Mouse (Mus musculus) forebrain, embryonic 12.5 days (tissue): ENCODE measurements around the gene Fam189a2. TPM values are rescaled to one million over a fixed set of nuclear protein-coding genes. Genes with fewer than 3 reads are reported as not detected.
A peak's percentile ranks its signal among the peaks of the same experiment; 100 is the strongest.

Experiments
- ATAC-seq: fragments of 200-750 bp; cut with Nextera tagmentation; 2 replicates; pipeline ENCODE4 v1.8.0; 2017; ENCODE audit warnings: moderate TSS enrichment; ENCODE audit not compliant: low FRiP score
- H3K27ac ChIP-seq: fragments of 300-500 bp; sonication (generic); 2 replicates; pipeline ENCODE4 v1.5.1; 2016; ENCODE audit warnings: mild to moderate bottlenecking
- H3K27me3 ChIP-seq: fragments of 300-500 bp; sonication (generic); 2 replicates; pipeline ENCODE4 v1.6.1; 2016; ENCODE audit warnings: mild to moderate bottlenecking
- H3K36me3 ChIP-seq: fragments of 300-500 bp; sonication (generic); replicated peaks from 2 replicates; pipeline ENCODE4 v1.6.1; 2016; ENCODE audit warnings: mild to moderate bottlenecking
- H3K4me1 ChIP-seq: fragments of 300-500 bp; sonication (generic); 2 replicates; pipeline ENCODE4 v1.6.1; 2016
- H3K4me2 ChIP-seq: fragments of 300-500 bp; sonication (generic); 2 replicates; pipeline ENCODE4 v1.6.1; 2016; ENCODE audit warnings: mild to moderate bottlenecking, moderate library complexity
- H3K4me3 ChIP-seq: fragments of 300-500 bp; sonication (generic); replicated peaks from 2 replicates; pipeline ENCODE4 v1.5.1; 2016; ENCODE audit warnings: mild to moderate bottlenecking
- H3K9ac ChIP-seq: fragments of 300-500 bp; sonication (generic); 2 replicates; pipeline ENCODE4 v1.6.1; 2016; ENCODE audit warnings: mild to moderate bottlenecking
- H3K9me3 ChIP-seq: fragments of 300-500 bp; sonication (generic); 2 replicates; pipeline ENCODE4 v1.6.1; 2016
- WGBS: fragments of 180-500 bp; shearing (Covaris S2); methylation state at CpG from one replicate; pipeline ENCODE4 v1.1.7; 2016; 5-methylcytosine and 5-hydroxymethylcytosine counted together
- polyA plus RNA-seq: library from polyadenylated mRNA; unstranded; fragments of >200 nt; fragmentation: Nextera tagmentation; extraction: Ambion mirVana; gene quantifications from 2 replicates; pipeline ENCODE4 v1.2.1, GENCODE M21; 2016

Fam189a2 gene
- polyA plus RNA-seq, 1 experiment from 2014 or later: 0.47 TPM

DNA sequence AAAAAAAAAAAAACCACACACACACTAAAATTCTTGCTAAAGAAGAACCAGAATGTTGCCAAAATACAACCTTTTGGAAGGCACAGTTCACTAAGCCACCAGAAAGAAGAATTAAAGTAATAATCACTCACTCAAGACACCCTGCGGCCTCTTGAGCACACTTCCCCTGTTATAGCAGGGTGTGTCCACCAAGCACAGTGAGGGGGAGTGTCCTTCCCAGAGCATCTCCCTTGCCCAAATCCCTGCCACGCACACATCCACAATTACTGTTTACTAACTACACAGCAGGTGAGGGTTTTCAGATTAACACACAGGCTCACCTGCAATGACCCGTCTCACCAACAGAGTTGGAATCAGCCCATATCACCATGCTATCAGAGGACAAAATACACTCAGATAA is 8.0 kb downstream of the Fam189a2 start:
- Histone ChIP-seq H3K9me3 (no peaks in the 10 kb centered on the region), H3K27me3 (peaks cover 6% of the 10 kb centered on the region; the same call in 1 of the 2 replicates), H3K27ac (no peak overlapping the region), H3K4me2 (no peak overlapping the region), H3K9ac (no peak overlapping the region), H3K4me3 (no peak overlapping the region), H3K36me3 (no peaks in the 10 kb centered on the region), H3K4me1 (peaks cover 24% of the 10 kb centered on the region)
- no peak for ATAC-seq
- WGBS: 77% methylated on average over 3 of the region's 3 CpGs

DNA sequence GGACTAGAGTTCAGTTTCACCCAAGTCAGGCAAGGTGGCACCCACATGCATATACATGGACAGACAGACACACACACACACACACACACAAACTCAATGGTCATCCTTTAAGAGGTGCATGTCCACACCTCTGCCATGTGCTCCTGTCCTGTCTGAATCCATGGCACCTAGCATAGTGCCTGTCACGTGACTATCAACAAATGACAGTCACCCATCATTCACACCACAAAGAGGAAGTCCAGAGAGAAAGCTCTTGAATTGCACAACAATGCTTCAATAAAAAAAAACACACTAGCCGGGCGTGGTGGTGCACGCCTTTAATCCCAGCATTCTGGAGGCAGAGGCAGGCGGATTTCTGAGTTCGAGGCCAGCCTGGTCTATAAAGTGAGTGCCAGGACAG is 8.5 kb downstream of the Fam189a2 start:
- Histone ChIP-seq H3K9me3 (no peaks in the 10 kb centered on the region), H3K4me2 (no peak overlapping the region), H3K4me3 (no peak overlapping the region), H3K36me3 (no peaks in the 10 kb centered on the region), H3K4me1 (peaks cover 29% of the 10 kb centered on the region), H3K27ac (no peak overlapping the region), H3K27me3 (0 out of 2 replicates have a peak, but pooled peaks cover 5% of the 10 kb centered on the region), H3K9ac (no peak overlapping the region)
- WGBS: 95% methylated on average over 6 of the region's 6 CpGs
- no peak for ATAC-seq

DNA sequence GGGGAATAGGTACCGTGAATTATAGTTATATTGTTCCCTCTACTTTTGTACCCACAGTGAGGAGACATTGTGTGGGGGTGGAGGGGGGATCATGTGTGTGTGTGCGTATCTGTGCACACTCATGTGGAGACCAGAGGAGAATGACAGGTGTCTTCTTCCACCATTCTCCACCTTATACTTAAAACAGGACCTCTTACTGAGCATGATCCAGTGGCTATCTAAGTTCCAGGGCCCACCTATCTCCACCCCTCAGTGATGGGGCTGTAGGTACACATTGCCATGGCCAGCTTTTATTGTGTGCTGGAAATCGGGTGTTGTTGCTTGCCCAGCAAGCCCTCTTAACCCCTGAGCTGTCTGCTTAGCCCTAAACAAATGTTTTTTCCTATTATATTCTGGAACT is 10.1 kb downstream of the Fam189a2 start:
- no peak overlapping the region for H3K4me2 ChIP-seq
- 81% methylated on average over 3 of the region's 3 CpGs for WGBS
- H3K4me3 ChIP-seq: no peak overlapping the region
- peaks cover 37% of the 10 kb centered on the region for H3K4me1 ChIP-seq
- 0 out of 2 replicates have a peak, but pooled peaks cover 5% of the 10 kb centered on the region for H3K27me3 ChIP-seq
- H3K9me3 ChIP-seq: no peaks in the 10 kb centered on the region
- no peak overlapping the region for H3K9ac ChIP-seq
- ATAC-seq: no peak
- no peaks in the 10 kb centered on the region for H3K36me3 ChIP-seq
- H3K27ac ChIP-seq: no peak overlapping the region

DNA sequence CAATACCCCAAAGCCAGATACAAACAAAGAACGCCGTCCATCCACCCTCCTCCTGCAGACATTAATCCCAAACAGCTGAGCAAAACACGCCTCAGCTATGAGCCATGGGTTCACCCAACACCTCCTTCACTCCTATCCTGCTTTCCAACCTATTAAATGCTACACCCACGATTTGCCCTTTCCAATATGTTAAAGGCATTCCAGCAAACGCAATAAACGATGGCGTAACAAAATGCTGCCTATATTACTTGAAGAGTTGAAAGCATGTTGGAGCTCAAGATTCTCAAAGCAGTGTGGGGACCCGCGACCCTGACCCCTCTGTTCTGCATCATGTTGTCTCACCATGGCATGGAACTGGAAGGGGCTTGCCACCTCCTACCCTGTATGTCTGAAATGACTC is 11.2 kb downstream of the Fam189a2 start:
- Histone ChIP-seq H3K4me1 (peaks cover 29% of the 10 kb centered on the region), H3K36me3 (no peaks in the 10 kb centered on the region), H3K9ac (no peak overlapping the region), H3K27me3 (0 out of 2 replicates have a peak, but pooled peaks cover 5% of the 10 kb centered on the region), H3K27ac (no peak overlapping the region), H3K9me3 (no peaks in the 10 kb centered on the region), H3K4me3 (no peak overlapping the region), H3K4me2 (no peak overlapping the region)
- 87% methylated on average over 9 of the region's 9 CpGs for WGBS
- no peak for ATAC-seq

DNA sequence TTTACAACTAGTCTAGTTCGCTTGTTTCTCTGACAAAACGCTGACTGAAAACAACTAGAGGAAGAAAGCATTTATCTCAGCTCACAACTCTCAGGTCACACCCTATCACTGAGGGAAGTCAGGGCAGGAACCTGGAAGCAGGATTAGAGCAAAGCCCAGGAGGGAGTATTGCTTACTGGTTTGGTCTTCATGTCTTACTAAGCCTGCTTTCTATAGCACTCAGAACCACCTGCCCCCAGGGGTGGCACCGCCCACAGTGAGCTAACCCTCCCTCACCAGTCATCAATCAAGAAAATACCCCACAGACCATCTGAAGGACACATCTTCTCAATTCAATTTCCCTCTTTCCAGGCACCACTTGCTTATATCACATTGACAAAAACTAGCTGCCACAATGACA is 12.4 kb downstream of the Fam189a2 start:
- 0 out of 2 replicates have a peak, but pooled peaks cover 5% of the 10 kb centered on the region for H3K27me3 ChIP-seq
- peaks cover 17% of the 10 kb centered on the region for H3K4me1 ChIP-seq
- 84% methylated on average over 3 of the region's 3 CpGs for WGBS
- H3K4me2 ChIP-seq: no peak overlapping the region
- ATAC-seq: no peak
- H3K36me3 ChIP-seq: no peaks in the 10 kb centered on the region
- H3K27ac ChIP-seq: no peak overlapping the region
- no peak overlapping the region for H3K4me3 ChIP-seq
- H3K9ac ChIP-seq: no peak overlapping the region
- no peaks in the 10 kb centered on the region for H3K9me3 ChIP-seq

DNA sequence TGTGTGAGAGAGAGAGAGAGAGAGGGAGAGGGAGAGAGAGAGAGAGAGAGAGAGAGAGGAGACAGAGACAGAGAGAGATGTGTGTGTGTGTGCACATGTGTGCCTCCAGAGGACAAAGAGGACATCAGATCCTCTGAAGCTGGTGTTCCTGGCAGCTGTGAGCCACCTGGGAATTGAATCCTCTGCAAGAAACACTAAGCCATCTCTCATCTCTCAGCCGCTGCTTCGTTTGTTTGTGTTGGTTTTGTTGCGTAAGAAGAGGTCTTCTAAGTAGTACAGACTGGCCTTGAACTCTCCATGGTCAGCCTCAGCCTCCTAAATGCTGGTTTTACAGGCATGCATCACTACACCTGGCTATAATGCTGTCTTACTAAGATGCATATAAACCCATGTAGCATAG is 12.9 kb downstream of the Fam189a2 start:
- Histone ChIP-seq H3K4me3 (no peak overlapping the region), H3K4me1 (peaks cover 16% of the 10 kb centered on the region), H3K36me3 (no peaks in the 10 kb centered on the region), H3K4me2 (no peak overlapping the region), H3K27me3 (0 out of 2 replicates have a peak, but pooled peaks cover 2% of the 10 kb centered on the region), H3K27ac (no peak overlapping the region), H3K9me3 (no peaks in the 10 kb centered on the region), H3K9ac (no peak overlapping the region)
- no peak for ATAC-seq
- 73% methylated on average over 3 of the region's 3 CpGs for WGBS

- Histone ChIP-seq H3K27me3 (no peaks in the 10 kb centered on the region), H3K9me3 (0 out of 2 replicates have a peak, but pooled peaks cover 2% of the 10 kb centered on the region), H3K4me2 (no peak overlapping the region), H3K4me3 (no peak overlapping the region), H3K36me3 (no peaks in the 10 kb centered on the region), H3K9ac (no peak overlapping the region), H3K4me1 (peaks cover 16% of the 10 kb centered on the region), H3K27ac (peak overlapping the region; percentile 25; the same call in 1 of the 2 replicates)
- no peak for ATAC-seq
- 13% methylated on average over 1 of the region's 1 CpGs for WGBS
These were observed 13.4 kb downstream of the Fam189a2 start for GRCm38 (mm10) chr19:24017427-24017826.

DNA sequence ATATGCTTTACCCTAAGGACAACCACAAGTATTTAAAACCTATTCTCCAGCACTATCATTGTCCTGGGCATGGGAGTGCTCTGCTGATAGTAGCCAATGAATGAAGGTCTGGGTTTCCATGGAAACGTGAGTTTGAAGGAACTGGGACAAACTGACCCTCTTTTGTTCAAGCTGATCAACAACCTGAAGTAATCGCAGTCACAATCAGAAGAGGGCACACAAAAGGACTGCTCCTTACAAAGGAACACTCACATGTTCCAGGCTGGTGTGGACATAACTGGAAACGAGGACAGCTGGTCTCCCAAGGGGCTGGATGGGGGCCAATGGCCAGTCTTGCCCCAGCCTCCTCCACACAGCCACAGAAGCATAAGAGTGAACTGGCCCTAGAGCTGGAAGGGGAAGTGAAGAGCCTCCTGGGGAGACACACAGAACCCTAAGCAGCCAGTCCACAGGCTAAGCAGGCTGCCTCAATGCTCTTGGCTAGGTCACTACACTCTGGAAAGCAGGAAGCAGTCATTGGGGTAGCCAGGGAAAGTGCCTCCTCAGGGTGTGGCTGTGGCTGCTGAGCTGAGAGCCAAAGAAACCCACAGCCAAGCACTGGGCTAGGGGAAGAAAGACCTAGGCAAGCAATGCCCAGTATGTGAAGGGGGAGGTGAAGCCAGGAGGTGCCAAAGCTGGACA is 14.0 kb downstream of the Fam189a2 start:
- H3K27ac ChIP-seq: peak overlapping the region; percentile 25
- H3K4me3 ChIP-seq: no peak overlapping the region
- no peak overlapping the region for H3K4me2 ChIP-seq
- ATAC-seq: peak; percentile 71
- 6% methylated on average over 3 of the region's 3 CpGs for WGBS
- no peaks in the 10 kb centered on the region for H3K27me3 ChIP-seq
- H3K9ac ChIP-seq: no peak overlapping the region
- H3K9me3 ChIP-seq: 0 out of 2 replicates have a peak, but pooled peaks cover 3% of the 10 kb centered on the region
- no peaks in the 10 kb centered on the region for H3K36me3 ChIP-seq
- peaks cover 16% of the 10 kb centered on the region for H3K4me1 ChIP-seq

- 82% methylated on average over 3 of the region's 3 CpGs for WGBS
- H3K4me1 ChIP-seq: peaks cover 16% of the 10 kb centered on the region
- H3K27me3 ChIP-seq: no peaks in the 10 kb centered on the region
- H3K4me3 ChIP-seq: no peak overlapping the region
- H3K4me2 ChIP-seq: no peak overlapping the region
- 0 out of 2 replicates have a peak, but pooled peaks cover 3% of the 10 kb centered on the region for H3K9me3 ChIP-seq
- H3K27ac ChIP-seq: no peak overlapping the region
- H3K9ac ChIP-seq: no peak overlapping the region
- H3K36me3 ChIP-seq: no peaks in the 10 kb centered on the region
- no peak for ATAC-seq
These were observed 17.6 kb downstream of the Fam189a2 start for GRCm38 (mm10) chr19:24013241-24013640.

GRCm38 (mm10) chr19:24012479-24012878 is 18.3 kb downstream of the Fam189a2 start:
- Histone ChIP-seq H3K9ac (no peak overlapping the region), H3K27me3 (no peaks in the 10 kb centered on the region), H3K9me3 (0 out of 2 replicates have a peak, but pooled peaks cover 3% of the 10 kb centered on the region), H3K36me3 (no peaks in the 10 kb centered on the region), H3K4me1 (peaks cover 10% of the 10 kb centered on the region), H3K4me2 (no peak overlapping the region), H3K27ac (no peak overlapping the region), H3K4me3 (no peak overlapping the region)
- 96% methylated on average over 8 of the region's 8 CpGs for WGBS
- ATAC-seq: no peak

DNA sequence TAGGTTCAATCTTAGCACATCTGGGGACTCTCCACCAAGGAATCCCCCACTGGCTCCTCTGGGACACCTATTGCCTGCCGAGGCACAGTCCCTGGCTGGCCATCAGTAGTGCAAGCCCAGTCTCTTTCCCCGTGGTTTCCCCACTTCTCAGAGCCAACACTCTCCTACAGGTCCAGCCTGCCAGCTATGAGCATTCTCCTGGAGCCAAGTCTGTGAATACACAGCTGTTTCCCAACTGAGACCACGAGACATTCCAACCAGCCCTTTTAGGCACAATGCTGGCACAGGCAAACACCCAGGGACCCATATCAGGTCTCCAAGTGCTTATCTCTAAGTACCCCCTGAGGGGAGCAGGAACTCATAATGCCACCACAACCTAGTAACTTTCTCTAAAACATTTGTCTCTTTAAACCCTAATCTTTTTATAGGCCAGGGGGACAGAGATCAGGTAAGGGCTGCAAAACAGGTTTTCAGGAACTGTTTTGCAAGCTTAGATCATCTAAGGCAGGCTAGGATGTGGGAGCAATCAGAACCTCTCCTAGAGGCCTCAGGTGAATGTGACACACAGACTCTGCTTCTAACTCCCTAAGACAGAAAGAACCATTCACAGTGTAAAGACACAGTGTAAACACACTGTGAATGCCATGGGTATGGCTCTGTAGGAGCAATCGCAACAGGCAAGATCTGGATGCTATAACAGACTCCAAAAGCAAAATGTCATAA is 23.0 kb downstream of the Fam189a2 start:
- ATAC-seq: no peak
- Histone ChIP-seq H3K27me3 (no peaks in the 10 kb centered on the region), H3K4me3 (no peak overlapping the region), H3K4me1 (no peaks in the 10 kb centered on the region), H3K27ac (no peak overlapping the region), H3K36me3 (no peaks in the 10 kb centered on the region), H3K4me2 (no peak overlapping the region), H3K9me3 (0 out of 2 replicates have a peak, but pooled peaks cover 3% of the 10 kb centered on the region), H3K9ac (no peak overlapping the region)
- 78% methylated on average over 4 of the region's 4 CpGs for WGBS

DNA sequence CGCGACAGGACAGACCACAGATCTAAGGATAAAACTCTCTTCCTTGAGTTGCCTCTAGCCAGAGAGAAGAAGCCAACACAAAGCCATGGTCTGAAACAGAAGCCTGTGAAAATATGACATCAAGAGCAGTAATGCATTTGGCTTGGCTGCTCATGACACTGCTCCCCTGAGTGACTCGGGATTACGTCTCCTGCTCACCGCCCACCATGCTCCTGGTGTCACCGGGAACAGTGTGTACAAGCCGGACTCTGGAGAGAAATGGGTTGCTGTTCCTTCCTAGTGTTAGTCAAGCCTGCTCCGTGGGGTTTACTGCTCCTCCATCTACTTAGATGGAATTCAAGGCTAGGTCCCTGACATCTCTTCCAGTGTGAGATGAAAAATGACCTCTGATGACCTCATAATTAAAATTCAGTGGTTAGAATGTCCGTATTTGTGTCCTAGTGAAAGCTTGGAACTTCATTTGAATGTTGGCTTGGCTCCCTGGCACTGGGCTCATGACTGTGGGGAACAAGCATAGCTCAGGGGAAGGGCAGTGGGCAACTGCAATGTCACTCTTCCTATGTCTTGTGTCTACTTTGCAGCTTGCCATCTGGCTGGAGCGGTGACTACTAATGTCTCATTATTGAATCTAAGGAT is 23.7 kb downstream of the Fam189a2 start:
- ATAC-seq: no peak
- WGBS: 92% methylated on average over 10 of the region's 10 CpGs
- H3K4me1 ChIP-seq: no peaks in the 10 kb centered on the region
- no peak overlapping the region for H3K4me2 ChIP-seq
- no peak overlapping the region for H3K4me3 ChIP-seq
- H3K27me3 ChIP-seq: no peaks in the 10 kb centered on the region
- no peak overlapping the region for H3K9ac ChIP-seq
- no peak overlapping the region for H3K27ac ChIP-seq
- H3K36me3 ChIP-seq: no peaks in the 10 kb centered on the region
- H3K9me3 ChIP-seq: no peaks in the 10 kb centered on the region
